Mouse (Mus musculus): ENCODE results near the gene Epb41.

DNA sequence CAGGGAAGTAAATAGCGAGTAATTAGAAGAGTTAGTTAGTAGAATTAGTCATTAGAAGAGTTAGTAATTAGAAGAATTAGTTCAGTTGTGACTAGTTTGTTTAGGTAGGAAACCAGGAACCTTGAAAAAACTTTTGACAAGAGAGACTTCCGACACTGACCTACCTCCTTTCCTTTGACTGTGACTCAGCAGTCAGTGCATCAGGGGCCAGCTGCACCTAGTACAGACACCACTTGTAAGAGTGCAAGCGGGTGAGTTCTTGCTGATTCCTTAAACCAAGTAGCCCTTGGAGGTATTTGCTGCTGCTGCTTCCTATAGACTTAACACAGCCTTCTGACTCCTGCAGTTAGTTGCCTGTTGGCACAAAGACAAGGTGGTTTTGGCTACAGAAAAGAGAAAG is 184.4 kb downstream of the Epb41 start:
- TF ChIP-seq CTCF (IDR thresholded peaks at IDR 0.05): no peak
- TF ChIP-seq POLR2A (IDR thresholded peaks at IDR 0.05; ENCODE audit: insufficient read depth, low read depth, low read length): no peak

All from heart, adult 2 months (tissue).